ENCODE assay signal across 10 mouse cellular contexts in the genomic region with DNA sequence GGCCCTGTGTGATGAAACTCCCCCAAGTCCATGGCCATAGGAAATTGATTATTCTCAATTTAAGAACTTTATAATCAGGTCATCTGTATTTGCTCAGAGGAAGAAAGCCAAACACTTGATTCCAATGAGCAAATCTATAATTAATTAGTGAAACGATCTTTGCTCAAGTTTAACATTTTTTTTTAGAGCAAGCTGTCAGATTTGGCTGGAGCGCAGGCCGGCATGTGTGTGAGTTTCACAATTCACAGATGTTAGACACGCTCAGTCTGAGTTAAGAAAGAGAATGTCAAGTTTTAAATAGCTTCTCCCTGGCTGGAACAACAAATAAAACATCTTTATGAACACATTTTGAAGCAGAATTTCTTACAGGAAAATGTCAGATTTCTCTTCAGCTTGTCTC. TPM values are rescaled to one million over a fixed set of nuclear protein-coding genes. Genes with fewer than 3 reads are reported as not detected.
DNase-seq lines count a peak whose midpoint lies in the region; ATAC-seq and TF ChIP-seq lines count a peak whose summit lies in the region.
"Had no signal": no experiment of that assay in that cellular context is flagged by ENCODE, and none has a peak within 500 bp of the region (broad histone marks: within the 10 kb centered on the region; RNA-seq: fewer than 3 reads in every experiment).

No protein-coding gene starts in this region.

- no peaks in the 10 kb centered on the region for H3K9me3 ChIP-seq in liver, embryonic 12.5 days (replicated peaks)
- H3K9me3 ChIP-seq: midbrain, embryonic 15.5 days had no signal

- H3K27me3 ChIP-seq in liver, adult 2 months (ENCODE audit: control insufficient read depth, insufficient read depth, low read length), result no peaks in the 10 kb centered on the region
- no peaks in the 10 kb centered on the region for H3K27me3 ChIP-seq in liver, embryonic 12.5 days (replicated peaks)
- H3K27me3 ChIP-seq: midbrain, embryonic 15.5 days had no signal

- intact Hi-C loops in gastrocnemius, adult 2 months (cut with DNase I), result loop anchor here (5.0 to 10.0 kb wide), 4 partner anchors 122 to 305 kb away; no protein-coding TSS in a partner anchor

- peak overlapping the region; percentile 93 for H3K27ac ChIP-seq in gastrocnemius, adult 2 months
- H3K27ac ChIP-seq in liver, adult 2 months (replicated peaks; ENCODE audit: insufficient read depth, low read depth, low read length), result no peak overlapping the region
- no peak overlapping the region for H3K27ac ChIP-seq in liver, embryonic 12.5 days
- H3K27ac ChIP-seq: midbrain, embryonic 15.5 days had no signal

- peak; percentile 59 for DNase-seq in gastrocnemius, adult 2 months
- DNase-seq in gastrocnemius, postnatal 10 days, result no peak
- DNase-seq in liver, adult 2 months (ENCODE audit: extremely low read depth, low read depth, low spot score), result peak; percentile 71
- DNase-seq in layer of hippocampus, postnatal 10 days (ENCODE audit: low spot score in 2 of 2), result peak; percentile 34 to 46
- peak; percentile 12 for DNase-seq in right cerebral cortex, postnatal 4 days
- no peak for DNase-seq in thymus, postnatal 25 days
- DNase-seq in embryo, embryonic 11 days, result no peak

- H3K4me1 ChIP-seq in liver, adult 2 months (ENCODE audit: control insufficient read depth, insufficient read depth, low read length), result 0 out of 2 replicates have a peak, but pooled peaks cover 1% of the 10 kb centered on the region
- no peaks in the 10 kb centered on the region for H3K4me1 ChIP-seq in liver, embryonic 12.5 days
- H3K4me1 ChIP-seq: midbrain, embryonic 15.5 days had no signal

- no peaks in the 10 kb centered on the region for H3K36me3 ChIP-seq in liver, adult 2 months (ENCODE audit: control insufficient read depth, insufficient read depth, low read length)
- H3K36me3 ChIP-seq in liver, embryonic 12.5 days, result no peaks in the 10 kb centered on the region
- H3K36me3 ChIP-seq: midbrain, embryonic 15.5 days had no signal

- no peak overlapping the region for H3K9ac ChIP-seq in liver, adult 2 months (ENCODE audit: low read depth, low read length)
- no peak overlapping the region for H3K9ac ChIP-seq in liver, embryonic 12.5 days
- H3K9ac ChIP-seq: midbrain, embryonic 15.5 days had no signal

- TF ChIP-seq CTCF in gastrocnemius, adult 2 months (IDR thresholded peaks at IDR 0.05), result no peak
- TF ChIP-seq CTCF in liver, adult 2 months (IDR thresholded peaks at IDR 0.05; ENCODE audit: low read depth, low read length), result no peak

- no peak for ATAC-seq in liver, embryonic 12.5 days
- ATAC-seq: midbrain, embryonic 15.5 days had no signal

- TF ChIP-seq POLR2A in liver, adult 2 months (IDR thresholded peaks at IDR 0.05; ENCODE audit: extremely low read depth, insufficient read depth, low read length), result no peak

- no peaks in the 10 kb centered on the region for H3K79me2 ChIP-seq in liver, adult 2 months (ENCODE audit: control insufficient read depth, insufficient read depth, low read length)

- no peak overlapping the region for H3K4me2 ChIP-seq in liver, embryonic 12.5 days
- H3K4me2 ChIP-seq: midbrain, embryonic 15.5 days had no signal

- H3K4me3 ChIP-seq in gastrocnemius, adult 2 months, result no peak overlapping the region
- H3K4me3 ChIP-seq in liver, adult 2 months (ENCODE audit: insufficient read depth, low read depth, low read length), result no peak overlapping the region
- no peak overlapping the region for H3K4me3 ChIP-seq in liver, embryonic 12.5 days
- H3K4me3 ChIP-seq: midbrain, embryonic 15.5 days had no signal

- 23% methylated on average over 4 of the region's 4 CpGs for WGBS in liver, adult 2 months
- 65% methylated on average over 4 of the region's 4 CpGs for WGBS in liver, embryonic 12.5 days (ENCODE audit: insufficient replicate concordance)

RNA-seq across cellular contexts. Expression of gene Trp63, which starts 1.0 kb away (rescaled TPM):
- total RNA-seq in gastrocnemius, adult 2 months (2021), result 10 to 100 TPM in 1 of 2 experiments, 1 to 10 TPM in 1; 6.7 to 13.3 TPM
- 10 to 100 TPM; 10.5 to 12.0 TPM for total RNA-seq in gastrocnemius, postnatal 10 days (2021)
- under 0.01 TPM in 1 of 2 replicates, not detected in the other for total RNA-seq in liver, adult 2 months (2014; rRNA removed)
- polyA plus RNA-seq in liver, adult 2 months (2012; rRNA removed), result not detected in 2 replicates
- polyA plus RNA-seq in liver, embryonic 12.5 days (2016; fragmentation: Nextera tagmentation; extraction: Ambion mirVana), result 0.06 and 0.15 TPM in 2 replicates
- total RNA-seq in layer of hippocampus, postnatal 10 days (2021), result 1 to 10 TPM; 1.5 to 1.7 TPM
- polyA plus RNA-seq: C2C12 had no signal

Comparison
In these comparisons a context has a peak if more than half of its experiments do, and no peak if none do; other contexts are left out.
1. DNase-seq: peak in gastrocnemius, adult 2 months (single experiment), liver, adult 2 months (single experiment), layer of hippocampus, postnatal 10 days (2 of 2) and right cerebral cortex, postnatal 4 days (single experiment); none in gastrocnemius, postnatal 10 days (single experiment), thymus, postnatal 25 days (single experiment) and embryo, embryonic 11 days (single experiment).